In genomic region chr6:122812716-122813115, GRCm38 (mm10) we compare ENCODE assay signal across 1 mouse cellular context.
TF ChIP-seq lines count a peak whose summit lies in the region.

No protein-coding gene starts in this region.

TF ChIP-seq in MEL, 35 proteins besides CTCF, POLR2A, EP300 and RAD21 (continued from another document):
- TF ChIP-seq NRF1 (IDR thresholded peaks at IDR 0.05; ENCODE audit: insufficient read depth, low read depth, low read length, poor library complexity, severe bottlenecking) = no peak
- no peak for TF ChIP-seq JUND (IDR thresholded peaks at IDR 0.05; ENCODE audit: low read depth, low read length)
- no peak for TF ChIP-seq HCFC1 (IDR thresholded peaks at IDR 0.05; ENCODE audit: low read depth, low read length)
- no peak for TF ChIP-seq USF2 (IDR thresholded peaks at IDR 0.05; ENCODE audit: borderline replicate concordance in 1 of 2, insufficient read depth in 1 of 2, low read depth in 1 of 2, low read length in 2 of 2)
- no peak for TF ChIP-seq ETS1 (IDR thresholded peaks at IDR 0.05; ENCODE audit: low read depth, low read length)
- TF ChIP-seq MYB (IDR thresholded peaks at IDR 0.05; ENCODE audit: low read depth, low read length) = no peak
- TF ChIP-seq NELFE (IDR thresholded peaks at IDR 0.05; ENCODE audit: low read depth, low read length) = no peak; the same call in 1 of the 2 replicates
- no peak for TF ChIP-seq ZKSCAN1 (IDR thresholded peaks at IDR 0.05; ENCODE audit: low read depth, low read length)
- no peak for TF ChIP-seq ZC3H11A (IDR thresholded peaks at IDR 0.05; ENCODE audit: low read depth, low read length)
- TF ChIP-seq SIN3A (IDR thresholded peaks at IDR 0.05; ENCODE audit: low read length) = no peak
- TF ChIP-seq E2F4 (IDR thresholded peaks at IDR 0.05; ENCODE audit: borderline replicate concordance, low read depth, low read length) = no peak
- TF ChIP-seq RCOR1 (IDR thresholded peaks at IDR 0.05; ENCODE audit: low read depth, low read length) = no peak
- no peak for TF ChIP-seq CHD2 (IDR thresholded peaks at IDR 0.05; ENCODE audit: low read length)
- TF ChIP-seq GABPA (IDR thresholded peaks at IDR 0.05; ENCODE audit: low read depth, low read length) = no peak
- TF ChIP-seq ZNF384 (IDR thresholded peaks at IDR 0.05; ENCODE audit: low read depth, low read length) = no peak
- TF ChIP-seq TBP (IDR thresholded peaks at IDR 0.05; ENCODE audit: low read depth, low read length) = no peak
- no peak for TF ChIP-seq POLR2AphosphoS2 (IDR thresholded peaks at IDR 0.05; ENCODE audit: low read length)
- no peak for TF ChIP-seq UBTF (IDR thresholded peaks at IDR 0.05; ENCODE audit: borderline replicate concordance, insufficient read depth, low read depth, low read length)
- TF ChIP-seq TAL1 (IDR thresholded peaks at IDR 0.05; ENCODE audit: low read length) = no peak
- TF ChIP-seq MAX (IDR thresholded peaks at IDR 0.05; ENCODE audit: low read length) = peak; percentile 55; the same call in 1 of the 2 replicates
- peak; percentile 41; the same call in 1 of the 2 replicates for TF ChIP-seq SMC3 (IDR thresholded peaks at IDR 0.05; ENCODE audit: low read depth, low read length)
- peak; percentile 54; the same call in 1 of the 2 replicates for TF ChIP-seq MXI1 (IDR thresholded peaks at IDR 0.05; ENCODE audit: low read depth, low read length)
- TF ChIP-seq BHLHE40 (IDR thresholded peaks at IDR 0.05; ENCODE audit: borderline replicate concordance, low read depth, low read length) = no peak
TF ChIP-seq in MEL: peak in this region for 4.
